Mouse (Mus musculus) embryonic facial prominence, embryonic 11.5 days (tissue): Measurements from ENCODE around the gene Siae. TPM values are rescaled to one million over a fixed set of nuclear protein-coding genes. Genes with fewer than 3 reads are reported as not detected.

Source experiments
- ATAC-seq: fragments of 200-750 bp; cut with Nextera tagmentation; replicated peaks from 2 replicates; pipeline ENCODE4 v1.8.0; 2017; ENCODE audit warnings: low read depth; ENCODE audit not compliant: insufficient number of reproducible peaks, low FRiP score, low TSS enrichment
- DNase-seq: peaks from one replicate; pipeline ENCODE4 v3.0.0-alpha.2; 2015; ENCODE audit warnings: low spot score
- H3K27ac ChIP-seq: fragments of 300-500 bp; sonication (generic); replicated peaks from 2 replicates; pipeline ENCODE4 v1.5.1; 2014; ENCODE audit warnings: mild to moderate bottlenecking, low read depth, low read length, control low read depth
- H3K27me3 ChIP-seq: fragments of 300-500 bp; sonication (generic); 2 replicates; pipeline ENCODE4 v1.6.1; 2014; ENCODE audit warnings: mild to moderate bottlenecking, low read length, moderate library complexity, mixed read lengths; ENCODE audit not compliant: control insufficient read depth, insufficient read depth
- H3K36me3 ChIP-seq: fragments of 300-500 bp; sonication (generic); replicated peaks from 2 replicates; pipeline ENCODE4 v1.6.1; 2014; ENCODE audit warnings: low read depth, mild to moderate bottlenecking, low read length, moderate library complexity, mixed read lengths; ENCODE audit not compliant: control insufficient read depth, insufficient read depth
- H3K4me1 ChIP-seq: fragments of 300-500 bp; sonication (generic); 2 replicates; pipeline ENCODE4 v1.6.1; 2014; ENCODE audit warnings: low read length, mixed read lengths; ENCODE audit not compliant: control insufficient read depth, insufficient read depth
- H3K4me2 ChIP-seq: fragments of 300-500 bp; sonication (generic); 2 replicates; pipeline ENCODE4 v1.6.1; 2014; ENCODE audit warnings: low read depth, mild to moderate bottlenecking, control low read depth, low read length, moderate library complexity
- H3K4me3 ChIP-seq: fragments of 300-500 bp; sonication (generic); 2 replicates; pipeline ENCODE4 v1.5.1; 2014; ENCODE audit warnings: low read depth, low read length, control low read depth
- H3K9ac ChIP-seq: fragments of 300-500 bp; sonication (generic); replicated peaks from 2 replicates; pipeline ENCODE4 v1.6.1; 2014; ENCODE audit warnings: mild to moderate bottlenecking, control low read depth, low read length
- H3K9me3 ChIP-seq: fragments of 300-500 bp; sonication (generic); replicated peaks from 2 replicates; pipeline ENCODE4 v1.6.1; 2016; ENCODE audit warnings: mild to moderate bottlenecking, low read length, inconsistent platforms, mixed read lengths; ENCODE audit not compliant: control insufficient read depth
- WGBS: fragments of 180-500 bp; shearing (Covaris S2); extraction: QIAGEN DNeasy Blood & Tissue Kit; methylation state at CpG from one replicate; pipeline ENCODE4 v1.1.7; 2014; 5-methylcytosine and 5-hydroxymethylcytosine counted together
- polyA plus RNA-seq: library from polyadenylated mRNA; unstranded; fragments of >200 nt; fragmentation: Nextera tagmentation; extraction: Ambion mirVana; gene quantifications from 2 replicates; pipeline ENCODE4 v1.2.1, GENCODE M21; 2014

Siae gene
- polyA plus RNA-seq, 1 experiment from 2014 or later: 5.8 TPM

DNA sequence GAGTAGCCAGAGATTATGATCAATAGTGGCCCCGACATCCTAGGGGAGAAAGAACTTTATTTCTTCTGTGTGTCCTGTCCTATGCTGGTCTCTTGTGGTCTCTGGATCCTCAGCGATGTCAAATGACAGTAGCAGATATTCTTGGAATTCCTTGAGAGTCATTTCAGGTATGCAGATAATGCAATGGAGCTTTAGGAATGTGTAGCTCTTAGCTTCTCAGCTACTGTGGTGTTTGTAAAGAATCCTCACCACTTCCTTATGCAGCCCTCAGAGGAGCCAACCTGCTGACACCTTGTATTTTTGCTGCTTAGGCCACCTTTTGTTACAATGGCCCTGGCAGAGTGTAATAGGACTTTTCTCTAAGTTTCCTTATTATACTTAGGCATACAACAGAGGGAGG, 109.1 kb downstream of the Siae start:
- no peaks in the 10 kb centered on the region for H3K9me3 ChIP-seq
- DNase-seq (no peak), ATAC-seq (no peak)
- no peaks in the 10 kb centered on the region for H3K36me3 ChIP-seq
- no peak overlapping the region for H3K27ac ChIP-seq
- no peaks in the 10 kb centered on the region for H3K27me3 ChIP-seq
- H3K4me2 ChIP-seq: no peak overlapping the region
- no peaks in the 10 kb centered on the region for H3K4me1 ChIP-seq
- H3K4me3 ChIP-seq: no peak overlapping the region
- no peak overlapping the region for H3K9ac ChIP-seq
- WGBS: 59% methylated on average over 2 of the region's 2 CpGs

GRCm38 (mm10) chr9:37666045-37666444, 110.5 kb downstream of the Siae start:
- no peak overlapping the region for H3K4me2 ChIP-seq
- H3K4me3 ChIP-seq: no peak overlapping the region
- no peak for DNase-seq
- WGBS: 80% methylated on average over 7 of the region's 7 CpGs
- H3K27me3 ChIP-seq: no peaks in the 10 kb centered on the region
- H3K9ac ChIP-seq: no peak overlapping the region
- H3K4me1 ChIP-seq: no peaks in the 10 kb centered on the region
- ATAC-seq: no peak
- no peak overlapping the region for H3K27ac ChIP-seq
- no peaks in the 10 kb centered on the region for H3K36me3 ChIP-seq
- H3K9me3 ChIP-seq: no peaks in the 10 kb centered on the region

DNA sequence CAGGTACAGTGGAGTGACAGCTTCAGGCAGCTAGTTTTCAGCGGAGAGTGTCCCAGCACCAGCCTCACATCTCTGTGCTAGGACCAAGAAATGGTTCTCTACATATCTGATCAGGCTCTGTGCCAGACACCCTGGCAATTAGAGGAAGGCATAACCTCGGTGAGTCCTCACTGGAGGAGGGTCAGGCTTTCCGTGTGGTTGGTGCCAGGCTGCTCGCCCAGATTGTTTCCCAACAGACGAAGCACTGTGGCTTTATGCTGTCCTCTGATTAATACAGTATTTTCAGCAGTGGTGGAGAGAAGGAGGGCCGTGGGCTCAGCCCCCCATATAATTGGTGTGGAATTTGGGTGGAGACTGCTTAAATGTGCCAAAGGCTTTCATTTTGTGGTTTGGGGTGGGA, 113.6 kb downstream of the Siae start, which contains the start of gene Panx3:
TSS of gene Panx3 (minus strand) at position 121 of the 400 bp plus-strand sequence.
- Histone ChIP-seq H3K27ac (no peak within 1 kb of the TSS), H3K4me1 (no peaks in the 10 kb centered on the region), H3K4me2 (no peak within 1 kb of the TSS), H3K36me3 (no peaks in the 10 kb centered on the region), H3K9ac (no peak within 1 kb of the TSS), H3K9me3 (no peaks in the 10 kb centered on the region), H3K27me3 (no peaks in the 10 kb centered on the region), H3K4me3 (no peak within 1 kb of the TSS)
- no peak for DNase-seq
- ATAC-seq: no peak
- WGBS: 68% methylated on average over 6 of the region's 6 CpGs

DNA sequence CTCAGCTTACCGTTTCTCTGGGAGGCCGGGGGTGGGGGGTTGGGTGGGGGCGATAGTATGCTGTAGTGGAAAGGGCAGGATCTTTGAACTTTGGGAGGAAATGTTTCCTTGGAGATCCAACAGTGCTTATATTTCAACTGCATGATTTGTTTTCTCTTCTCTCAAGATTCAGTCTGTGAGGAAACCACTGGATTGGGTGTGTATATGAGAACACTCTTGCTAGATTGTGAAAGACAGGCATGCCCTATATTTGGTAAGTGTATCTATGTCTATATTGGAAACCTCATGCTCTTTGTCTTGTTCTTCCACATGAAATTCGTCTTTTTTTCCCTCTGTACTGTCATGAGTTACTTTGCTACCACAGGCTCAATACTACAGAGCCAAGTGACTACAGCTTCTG, 114.2 kb downstream of the Siae start:
- Histone ChIP-seq H3K36me3 (no peaks in the 10 kb centered on the region), H3K4me2 (no peak overlapping the region), H3K9me3 (no peaks in the 10 kb centered on the region), H3K27ac (no peak overlapping the region), H3K9ac (no peak overlapping the region), H3K4me1 (no peaks in the 10 kb centered on the region), H3K4me3 (no peak overlapping the region), H3K27me3 (no peaks in the 10 kb centered on the region)
- ATAC-seq: no peak
- DNase-seq: no peak
- 60% methylated on average over 4 of the region's 4 CpGs for WGBS

GRCm38 (mm10) chr9:37670261-37670660, 114.8 kb downstream of the Siae start:
- Histone ChIP-seq H3K4me1 (no peaks in the 10 kb centered on the region), H3K27ac (no peak overlapping the region), H3K9ac (no peak overlapping the region), H3K9me3 (no peaks in the 10 kb centered on the region), H3K27me3 (no peaks in the 10 kb centered on the region), H3K4me2 (no peak overlapping the region), H3K4me3 (no peak overlapping the region), H3K36me3 (no peaks in the 10 kb centered on the region)
- WGBS: 92% methylated on average over 3 of the region's 3 CpGs
- DNase-seq (no peak), ATAC-seq (no peak)

DNA sequence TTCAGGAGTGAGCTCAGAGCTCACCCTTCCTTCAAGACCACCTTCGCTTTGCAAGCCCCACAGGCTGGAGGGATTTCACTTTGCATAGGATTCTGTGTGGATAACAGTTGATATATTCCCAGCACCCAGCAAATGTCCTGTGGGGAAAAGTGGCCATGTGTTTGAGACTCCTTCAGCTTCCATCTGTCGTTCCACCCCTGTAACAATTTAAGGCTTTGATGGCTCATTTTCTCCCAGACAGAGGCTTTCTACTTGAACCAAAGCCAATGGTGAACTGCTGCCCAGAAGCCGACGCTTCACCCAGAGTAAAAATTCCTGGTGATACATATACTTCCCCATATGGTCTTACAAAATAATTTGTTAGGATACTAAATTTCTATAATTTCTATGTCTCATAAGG, 119.8 kb downstream of the Siae start:
- Histone ChIP-seq H3K4me2 (no peak overlapping the region), H3K9me3 (no peaks in the 10 kb centered on the region), H3K36me3 (no peaks in the 10 kb centered on the region), H3K9ac (no peak overlapping the region), H3K27me3 (no peaks in the 10 kb centered on the region), H3K27ac (no peak overlapping the region), H3K4me1 (no peaks in the 10 kb centered on the region), H3K4me3 (no peak overlapping the region)
- ATAC-seq: no peak
- 83% methylated on average over 4 of the region's 4 CpGs for WGBS
- DNase-seq: no peak

GRCm38 (mm10) chr9:37681123-37681522, 125.6 kb downstream of the Siae start:
- H3K4me3 ChIP-seq: no peak overlapping the region
- H3K27me3 ChIP-seq: no peaks in the 10 kb centered on the region
- H3K4me1 ChIP-seq: no peaks in the 10 kb centered on the region
- H3K27ac ChIP-seq: no peak overlapping the region
- no peaks in the 10 kb centered on the region for H3K36me3 ChIP-seq
- no peak overlapping the region for H3K9ac ChIP-seq
- no peak for ATAC-seq
- DNase-seq: no peak
- WGBS: 96% methylated on average over 1 of the region's 1 CpGs
- no peaks in the 10 kb centered on the region for H3K9me3 ChIP-seq
- H3K4me2 ChIP-seq: no peak overlapping the region

DNA sequence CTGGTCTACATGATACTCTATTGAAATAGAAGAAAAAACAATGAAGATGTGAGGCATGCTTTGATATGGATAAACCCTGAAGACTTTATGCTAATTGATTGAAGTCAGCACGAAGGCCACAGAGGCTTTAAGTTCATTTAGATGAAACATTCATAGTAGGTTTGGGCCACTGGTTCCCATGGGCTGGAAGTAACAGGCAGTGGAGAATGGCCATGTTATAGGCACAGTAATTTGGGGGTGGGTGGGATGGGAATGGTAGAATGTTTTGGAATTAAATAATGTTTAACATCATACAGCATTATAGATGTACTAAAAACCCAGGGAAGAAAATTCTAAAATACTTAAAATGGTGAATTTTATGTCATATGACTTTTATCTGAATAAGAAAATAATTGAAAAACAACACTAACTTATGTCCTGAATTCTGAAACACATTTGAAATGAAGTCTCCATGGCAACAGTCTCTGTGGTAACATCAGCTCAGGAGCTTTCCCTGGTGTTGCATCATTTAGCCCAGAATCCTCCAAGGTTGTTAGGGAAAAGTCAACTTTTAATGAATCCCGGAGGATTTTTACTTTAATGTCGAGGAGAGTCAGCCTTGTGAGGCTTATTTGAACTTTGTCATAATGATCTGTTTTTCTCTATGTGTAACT, 131.9 kb downstream of the Siae start:
- H3K4me1 ChIP-seq: no peaks in the 10 kb centered on the region
- no peak overlapping the region for H3K4me2 ChIP-seq
- H3K36me3 ChIP-seq: no peaks in the 10 kb centered on the region
- H3K27me3 ChIP-seq: no peaks in the 10 kb centered on the region
- WGBS: 74% methylated on average over 3 of the region's 3 CpGs
- no peak overlapping the region for H3K27ac ChIP-seq
- ATAC-seq (no peak), DNase-seq (no peak)
- H3K9me3 ChIP-seq: no peaks in the 10 kb centered on the region
- no peak overlapping the region for H3K9ac ChIP-seq
- no peak overlapping the region for H3K4me3 ChIP-seq
